Mouse (Mus musculus): Measurements from ENCODE around the gene Map1s. TPM values are rescaled to one million over a fixed set of nuclear protein-coding genes. Genes with fewer than 3 reads are reported as not detected.
A peak's percentile ranks its signal among the peaks of the same experiment; 100 is the strongest.

Map1s gene
- polyA plus RNA-seq, 1 experiment from 2014 or later = 56.9 TPM

GRCm38 (mm10) chr8:70897021-70897680, 8.6 kb upstream of the Map1s start, which contains the start of gene Rpl18a:
Rpl18a (minus strand) TSS chr8:70897412.
- peak; percentile 97 for ATAC-seq (ENCODE audit: low FRiP score, low TSS enrichment)
- H3K4me1 ChIP-seq (ENCODE audit: insufficient read depth, low read length) = peaks cover 25% of the 10 kb centered on the region
- WGBS = under 1% methylated on average over 60 of the region's 60 CpGs

GRCm38 (mm10) chr8:70897681-70898413, 7.9 kb upstream of the Map1s start:
- H3K27me3 ChIP-seq (ENCODE audit: insufficient read depth, low read length) = peaks cover 7% of the 10 kb centered on the region
- peak; percentile 59 for ATAC-seq (ENCODE audit: low FRiP score, low TSS enrichment)
- H3K9me3 ChIP-seq (ENCODE audit: low read length) = no peaks in the 10 kb centered on the region
- H3K36me3 ChIP-seq (ENCODE audit: insufficient read depth, low read length) = peaks cover 22% of the 10 kb centered on the region
- peak overlapping the region; percentile 90 for H3K9ac ChIP-seq (replicated peaks; ENCODE audit: low read length)
- H3K27ac ChIP-seq (ENCODE audit: low read length) = peak overlapping the region; percentile 89
- peak overlapping the region; percentile 89 for H3K4me2 ChIP-seq (replicated peaks; ENCODE audit: low read depth, low read length)
- peak overlapping the region; percentile 95 for H3K4me3 ChIP-seq (ENCODE audit: low read length)
- peaks cover 19% of the 10 kb centered on the region for H3K4me1 ChIP-seq (ENCODE audit: insufficient read depth, low read length)
- WGBS = under 1% methylated on average over 20 of the region's 20 CpGs

More at GRCm38 (mm10) chr8:70897021-70897680, 8.6 kb upstream of the Map1s start, which contains the start of gene Rpl18a:
- Histone ChIP-seq H3K36me3 (ENCODE audit: insufficient read depth, low read length) (peaks cover 22% of the 10 kb centered on the region), H3K27me3 (ENCODE audit: insufficient read depth, low read length) (peaks cover 14% of the 10 kb centered on the region), H3K27ac (ENCODE audit: low read length) (peak within 1 kb of the TSS; percentile 89), H3K4me2 (replicated peaks; ENCODE audit: low read depth, low read length) (peak within 1 kb of the TSS; percentile 97), H3K4me3 (ENCODE audit: low read length) (peak within 1 kb of the TSS; percentile 95), H3K9me3 (ENCODE audit: low read length) (no peaks in the 10 kb centered on the region), H3K9ac (replicated peaks; ENCODE audit: low read length) (peak within 1 kb of the TSS; percentile 90)

- Histone ChIP-seq H3K9ac (replicated peaks; ENCODE audit: low read length) (peak overlapping the region; percentile 90), H3K4me3 (ENCODE audit: low read length) (no peak overlapping the region), H3K27me3 (ENCODE audit: insufficient read depth, low read length) (no peaks in the 10 kb centered on the region), H3K27ac (ENCODE audit: low read length) (no peak overlapping the region), H3K4me2 (replicated peaks; ENCODE audit: low read depth, low read length) (no peak overlapping the region), H3K4me1 (ENCODE audit: insufficient read depth, low read length) (peaks cover 15% of the 10 kb centered on the region), H3K36me3 (ENCODE audit: insufficient read depth, low read length) (peaks cover 22% of the 10 kb centered on the region), H3K9me3 (ENCODE audit: low read length) (no peaks in the 10 kb centered on the region)
- 49% methylated on average over 2 of the region's 2 CpGs for WGBS
- ATAC-seq (ENCODE audit: low FRiP score, low TSS enrichment) = no peak
Observed at GRCm38 (mm10) chr8:70898661-70899198, 7.0 kb upstream of the Map1s start.

DNA sequence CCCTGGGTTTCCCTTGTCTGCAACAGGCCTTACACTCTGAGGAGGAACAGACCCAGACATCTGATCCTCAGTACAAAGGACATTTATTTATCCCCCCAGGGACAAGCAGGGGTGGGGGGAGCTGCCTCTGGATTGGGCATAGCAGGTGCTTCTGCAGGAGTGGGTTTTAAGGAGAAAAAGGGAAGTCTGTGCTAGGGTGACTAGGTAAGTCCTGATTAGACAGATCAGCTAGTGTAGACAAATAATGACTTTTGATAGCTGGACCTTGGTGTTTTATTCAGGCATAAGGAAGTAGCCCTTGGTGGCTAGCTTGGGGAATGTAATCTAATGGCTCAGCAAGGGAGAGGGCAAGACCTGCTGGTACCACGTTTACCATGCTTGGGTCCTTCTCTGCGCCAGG, 6.5 kb upstream of the Map1s start:
- no peak for ATAC-seq (ENCODE audit: low FRiP score, low TSS enrichment)
- no peak overlapping the region for H3K4me2 ChIP-seq (replicated peaks; ENCODE audit: low read depth, low read length)
- no peak overlapping the region for H3K9ac ChIP-seq (replicated peaks; ENCODE audit: low read length)

GRCm38 (mm10) chr8:70900872-70901387, 4.8 kb upstream of the Map1s start:
- Histone ChIP-seq H3K4me3 (ENCODE audit: low read length) (no peak overlapping the region), H3K9ac (replicated peaks; ENCODE audit: low read length) (no peak overlapping the region), H3K4me1 (ENCODE audit: insufficient read depth, low read length) (peaks cover 18% of the 10 kb centered on the region), H3K27me3 (ENCODE audit: insufficient read depth, low read length) (0 out of 2 replicates have a peak, but pooled peaks cover 3% of the 10 kb centered on the region), H3K9me3 (ENCODE audit: low read length) (no peaks in the 10 kb centered on the region), H3K36me3 (ENCODE audit: insufficient read depth, low read length) (no peaks in the 10 kb centered on the region), H3K4me2 (replicated peaks; ENCODE audit: low read depth, low read length) (no peak overlapping the region), H3K27ac (ENCODE audit: low read length) (no peak overlapping the region)
- no peak for ATAC-seq (ENCODE audit: low FRiP score, low TSS enrichment)
- WGBS = 81% methylated on average over 2 of the region's 2 CpGs

More for the DNA sequence above, 6.5 kb upstream of the Map1s start:
- Histone ChIP-seq H3K27ac (ENCODE audit: low read length) (no peak overlapping the region), H3K36me3 (ENCODE audit: insufficient read depth, low read length) (peaks cover 17% of the 10 kb centered on the region), H3K4me3 (ENCODE audit: low read length) (no peak overlapping the region), H3K27me3 (ENCODE audit: insufficient read depth, low read length) (no peaks in the 10 kb centered on the region), H3K4me1 (ENCODE audit: insufficient read depth, low read length) (peaks cover 15% of the 10 kb centered on the region), H3K9me3 (ENCODE audit: low read length) (no peaks in the 10 kb centered on the region)
- WGBS = 88% methylated on average over 2 of the region's 2 CpGs

GRCm38 (mm10) chr8:70902211-70902610, 3.5 kb upstream of the Map1s start:
- 0 out of 2 replicates have a peak, but pooled peaks cover 3% of the 10 kb centered on the region for H3K27me3 ChIP-seq (ENCODE audit: insufficient read depth, low read length)
- H3K27ac ChIP-seq (ENCODE audit: low read length) = no peak overlapping the region
- H3K4me2 ChIP-seq (replicated peaks; ENCODE audit: low read depth, low read length) = no peak overlapping the region
- WGBS = 47% methylated on average over 5 of the region's 5 CpGs
- H3K36me3 ChIP-seq (ENCODE audit: insufficient read depth, low read length) = no peaks in the 10 kb centered on the region
- H3K4me1 ChIP-seq (ENCODE audit: insufficient read depth, low read length) = peaks cover 18% of the 10 kb centered on the region
- 0 out of 2 replicates have a peak overlapping the region, but pooled peaks have one; percentile 9 for H3K9ac ChIP-seq (replicated peaks; ENCODE audit: low read length)
- H3K4me3 ChIP-seq (ENCODE audit: low read length) = no peak overlapping the region
- no peak for ATAC-seq (ENCODE audit: low FRiP score, low TSS enrichment)
- H3K9me3 ChIP-seq (ENCODE audit: low read length) = no peaks in the 10 kb centered on the region

DNA sequence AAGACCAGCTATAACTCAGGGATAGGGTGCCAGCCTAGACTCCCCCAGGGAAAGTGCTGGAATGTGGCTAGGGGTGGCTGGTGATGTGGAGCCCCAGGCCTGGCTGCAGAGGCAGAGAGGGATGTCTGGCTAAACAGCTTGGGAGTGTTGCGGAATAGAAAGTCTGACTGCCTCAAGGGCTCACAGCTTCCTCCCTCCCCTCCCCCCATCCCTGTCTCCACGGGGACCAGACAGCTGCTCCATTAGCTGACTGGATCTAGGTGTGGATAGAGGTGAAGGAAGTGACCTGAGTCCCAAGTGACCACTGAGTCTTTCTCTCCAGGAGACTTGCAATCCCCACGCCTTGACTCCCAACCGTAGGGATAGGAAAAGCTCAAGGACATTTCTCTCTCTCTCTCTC, 2.6 kb upstream of the Map1s start:
- Histone ChIP-seq H3K36me3 (ENCODE audit: insufficient read depth, low read length) (no peaks in the 10 kb centered on the region), H3K9me3 (ENCODE audit: low read length) (no peaks in the 10 kb centered on the region), H3K4me3 (ENCODE audit: low read length) (no peak overlapping the region), H3K27me3 (ENCODE audit: insufficient read depth, low read length) (0 out of 2 replicates have a peak, but pooled peaks cover 3% of the 10 kb centered on the region), H3K9ac (replicated peaks; ENCODE audit: low read length) (no peak overlapping the region), H3K4me2 (replicated peaks; ENCODE audit: low read depth, low read length) (no peak overlapping the region), H3K4me1 (ENCODE audit: insufficient read depth, low read length) (peaks cover 18% of the 10 kb centered on the region), H3K27ac (ENCODE audit: low read length) (no peak overlapping the region)
- WGBS = 27% methylated on average over 4 of the region's 4 CpGs
- no peak for ATAC-seq (ENCODE audit: low FRiP score, low TSS enrichment)

DNA sequence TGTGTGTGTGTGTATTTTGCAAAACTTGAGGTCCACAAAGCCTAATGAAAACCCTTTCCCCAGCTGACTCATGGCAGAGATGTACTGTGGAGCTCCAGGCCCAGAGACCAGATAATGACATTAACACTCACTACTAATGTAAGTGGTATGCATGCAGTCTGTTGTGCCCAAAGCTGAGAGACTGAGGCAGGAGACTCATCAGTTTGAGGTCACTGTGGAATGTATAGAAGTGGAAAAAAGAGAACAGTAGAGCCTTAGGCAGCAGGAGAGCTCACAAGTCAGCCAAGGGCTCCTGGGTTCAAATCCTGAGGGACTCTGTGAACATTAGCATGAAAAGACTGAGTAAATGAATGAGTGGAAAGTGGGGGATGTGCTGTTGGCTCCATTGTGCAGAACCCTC, 2.1 kb upstream of the Map1s start:
- Histone ChIP-seq H3K4me1 (ENCODE audit: insufficient read depth, low read length) (peaks cover 15% of the 10 kb centered on the region), H3K4me3 (ENCODE audit: low read length) (no peak overlapping the region), H3K4me2 (replicated peaks; ENCODE audit: low read depth, low read length) (no peak overlapping the region), H3K27me3 (ENCODE audit: insufficient read depth, low read length) (0 out of 2 replicates have a peak, but pooled peaks cover 3% of the 10 kb centered on the region), H3K9ac (replicated peaks; ENCODE audit: low read length) (no peak overlapping the region), H3K36me3 (ENCODE audit: insufficient read depth, low read length) (no peaks in the 10 kb centered on the region), H3K27ac (ENCODE audit: low read length) (no peak overlapping the region), H3K9me3 (ENCODE audit: low read length) (no peaks in the 10 kb centered on the region)
- ATAC-seq (ENCODE audit: low FRiP score, low TSS enrichment) = no peak

GRCm38 (mm10) chr8:70904532-70904931, 1.2 kb upstream of the Map1s start:
- WGBS = 56% methylated on average over 4 of the region's 4 CpGs

More at GRCm38 (mm10) chr8:70904532-70904931, 1.2 kb upstream of the Map1s start:
- Histone ChIP-seq H3K36me3 (ENCODE audit: insufficient read depth, low read length) (0 out of 2 replicates have a peak, but pooled peaks cover 3% of the 10 kb centered on the region), H3K4me2 (replicated peaks; ENCODE audit: low read depth, low read length) (no peak overlapping the region), H3K27me3 (ENCODE audit: insufficient read depth, low read length) (0 out of 2 replicates have a peak, but pooled peaks cover 3% of the 10 kb centered on the region), H3K27ac (ENCODE audit: low read length) (peak overlapping the region; percentile 94; the same call in 1 of the 2 replicates), H3K9ac (replicated peaks; ENCODE audit: low read length) (no peak overlapping the region), H3K4me1 (ENCODE audit: insufficient read depth, low read length) (peaks cover 15% of the 10 kb centered on the region), H3K9me3 (ENCODE audit: low read length) (no peaks in the 10 kb centered on the region), H3K4me3 (ENCODE audit: low read length) (no peak overlapping the region)
- 0 out of 2 replicates have a peak, but pooled peaks have one; percentile 10 for ATAC-seq (ENCODE audit: low FRiP score, low TSS enrichment)

All from kidney, embryonic 16.5 days (tissue).